Mouse (Mus musculus) C3H10T1/2 (cell line): ENCODE data around the gene Hoxc6. TPM values are rescaled to one million over a fixed set of nuclear protein-coding genes. Genes with fewer than 3 reads are reported as not detected.

Experiments
- polyA plus RNA-seq, 2 experiments: library from polyadenylated mRNA; unstranded; fragments of >200 nt; fragmentation: generic; extraction: Trizol; gene quantifications; one replicate each; pipeline ENCODE4 v1.2.1; 2012; ENCODE audit warnings: missing spikeins in 2 of 2

The Hoxc6 gene
- under 1 TPM; 0.01 to 0.04 TPM for polyA plus RNA-seq

GRCm38 (mm10) chr15:102997939-102998355, at the start of gene Hoxc6:
Gene Hoxc6 (plus strand): TSS chr15:102998257.

GRCm38 (mm10) chr15:102954192-102955006, 43.7 kb upstream of the Hoxc6 start, which contains the start of gene Hoxc11:
Gene Hoxc11 (plus strand): TSS chr15:102954427.

GRCm38 (mm10) chr15:102966776-102967311, 31.2 kb upstream of the Hoxc6 start, which contains the start of gene Hoxc10:
Gene Hoxc10 (plus strand): TSS chr15:102966796.

GRCm38 (mm10) chr15:102967312-102967510, 30.8 kb upstream of the Hoxc6 start, which contains the start of gene Hoxc5:
Gene Hoxc5 (plus strand): TSS chr15:102967443.

GRCm38 (mm10) chr15:102976171-102976570, 21.9 kb upstream of the Hoxc6 start, which contains the start of gene Hoxc9:
Gene Hoxc9 (plus strand): TSS chr15:102976439.

GRCm38 (mm10) chr15:102990461-102991397, 7.3 kb upstream of the Hoxc6 start, which contains the start of gene Hoxc8:
Gene Hoxc8 (plus strand): TSS chr15:102990607.

GRCm38 (mm10) chr15:103018636-103019035, 20.6 kb downstream of the Hoxc6 start, which contains the start of gene Hoxc4:
Gene Hoxc4 (plus strand): TSS chr15:103018934.

Other genes starting within 250 kb of the Hoxc6 start
- gene Hoxc13, start 77.2 kb upstream of the Hoxc6 start, polyA plus RNA-seq: under 1 TPM in 1 of 2 experiments, not detected in 1; 0.01 TPM
- not detected for gene Hoxc12, start 61.5 kb upstream of the Hoxc6 start, polyA plus RNA-seq
- gene Hoxc11, start 43.8 kb upstream of the Hoxc6 start, polyA plus RNA-seq: not detected
- not detected for gene Hoxc10, start 31.5 kb upstream of the Hoxc6 start, polyA plus RNA-seq
- not detected for gene Hoxc5, start 30.8 kb upstream of the Hoxc6 start, polyA plus RNA-seq
- gene Hoxc9, start 21.8 kb upstream of the Hoxc6 start, polyA plus RNA-seq: not detected
- gene Hoxc8, start 7.7 kb upstream of the Hoxc6 start, polyA plus RNA-seq: not detected
- gene Hoxc4, start 20.7 kb downstream of the Hoxc6 start, polyA plus RNA-seq: not detected
- gene Smug1, start 168.8 kb downstream of the Hoxc6 start, polyA plus RNA-seq: 10 to 100 TPM in 1 of 2 experiments, 1 to 10 TPM in 1; 3.4 to 10.2 TPM
- 10 to 100 TPM in 1 of 2 experiments, 1 to 10 TPM in 1; 4.2 to 26.2 TPM for gene Cbx5, start 241.6 kb downstream of the Hoxc6 start, polyA plus RNA-seq
- gene Hnrnpa1, start 242.2 kb downstream of the Hoxc6 start, polyA plus RNA-seq: 100 to 1,000 TPM; 119 to 565 TPM